Mouse (Mus musculus) gastrocnemius, postnatal 14 days (tissue): ENCODE measurements around the gene Fosl2. TPM values are rescaled to one million over a fixed set of nuclear protein-coding genes. Genes with fewer than 3 reads are reported as not detected.

Source experiments
- total RNA-seq, 2 experiments: library from RNA; stranded (reverse); gene quantifications; 2 replicates each; pipeline ENCODE4 v1.2.3; 2021

The Fosl2 gene
- total RNA-seq, 2 experiments from 2014 or later, result 24.1 to 24.9 TPM

Other genes with a start within 250 kb of the Fosl2 start
- 1 to 10 TPM; 3.3 to 4.0 TPM for gene Plb1, start 96.9 kb downstream of the Fosl2 start, total RNA-seq